In genomic region chr4:136311042-136311999, GRCm38 (mm10) we compare ENCODE assay signal across 8 mouse cellular contexts. TPM values are rescaled to one million over a fixed set of nuclear protein-coding genes. Genes with fewer than 3 reads are reported as not detected.
DNase-seq lines count a peak whose midpoint lies in the region; ATAC-seq and TF ChIP-seq lines count a peak whose summit lies in the region.

No protein-coding gene starts in this region.

- DNase-seq in adrenal gland, postnatal 36 days = peak; percentile 70 to 76
- peak; percentile 89 for DNase-seq in heart, embryonic 10.5 days (ENCODE audit: low spot score)
- DNase-seq in lung, embryonic 14.5 days = peak; percentile 52
- DNase-seq in thymus, postnatal 14 days = peak; percentile 65

- peak overlapping the region; percentile 61 for H3K4me2 ChIP-seq in embryonic facial prominence, embryonic 15.5 days (replicated peaks)
- peak overlapping the region; percentile 54 for H3K4me2 ChIP-seq in kidney, embryonic 14.5 days (replicated peaks; ENCODE audit: low read depth, low read length)
- H3K4me2 ChIP-seq in lung, embryonic 14.5 days = peak overlapping the region; percentile 88

- H3ac ChIP-seq in C2C12 (ENCODE audit: control insufficient read depth, insufficient read length, low read depth) = peak overlapping the region; percentile 94

- under 1% methylated on average over 78 of the region's 81 CpGs for WGBS in embryonic facial prominence, embryonic 15.5 days
- under 1% methylated on average over 79 of the region's 81 CpGs for WGBS in heart, embryonic 10.5 days
- under 1% methylated on average over 74 of the region's 81 CpGs for WGBS in kidney, embryonic 14.5 days
- under 1% methylated on average over 79 of the region's 81 CpGs for WGBS in lung, embryonic 14.5 days
- under 1% methylated on average over 81 of the region's 81 CpGs for WGBS in olfactory bulb, adult 2 months

- no peak for TF ChIP-seq CTCF in C2C12 (IDR thresholded peaks at IDR 0.05; ENCODE audit: control insufficient read depth, insufficient read depth, insufficient read length)
- TF ChIP-seq CTCF in lung, embryonic 14.5 days (IDR thresholded peaks at IDR 0.05; ENCODE audit: low read depth) = no peak
- TF ChIP-seq CTCF in olfactory bulb, adult 2 months (IDR thresholded peaks at IDR 0.05; ENCODE audit: insufficient read depth, low read depth, low read length) = no peak; the same call in 1 of the 2 replicates

- H3K9me3 ChIP-seq in embryonic facial prominence, embryonic 15.5 days (replicated peaks) = no peaks in the 10 kb centered on the region
- no peaks in the 10 kb centered on the region for H3K9me3 ChIP-seq in heart, embryonic 10.5 days
- no peaks in the 10 kb centered on the region for H3K9me3 ChIP-seq in kidney, embryonic 14.5 days (ENCODE audit: control insufficient read depth, low read length)
- H3K9me3 ChIP-seq in lung, embryonic 14.5 days (ENCODE audit: low read depth, low read length) = no peaks in the 10 kb centered on the region

- H3K4me1 ChIP-seq in embryonic facial prominence, embryonic 15.5 days = peaks cover 27% of the 10 kb centered on the region
- peaks cover 42% of the 10 kb centered on the region for H3K4me1 ChIP-seq in heart, embryonic 10.5 days
- H3K4me1 ChIP-seq in kidney, embryonic 14.5 days (ENCODE audit: control insufficient read depth, insufficient read depth, low read length) = peaks cover 23% of the 10 kb centered on the region
- H3K4me1 ChIP-seq in lung, embryonic 14.5 days (ENCODE audit: insufficient read depth) = peaks cover 5% of the 10 kb centered on the region; the same call in 1 of the 2 replicates
- H3K4me1 ChIP-seq in olfactory bulb, adult 2 months (ENCODE audit: control insufficient read depth, insufficient read depth, low read length) = peaks cover 7% of the 10 kb centered on the region

- peak; percentile 55 for ATAC-seq in embryonic facial prominence, embryonic 15.5 days (ENCODE audit: insufficient number of reproducible peaks, low FRiP score, low TSS enrichment, low read depth)
- peak; percentile 32 for ATAC-seq in kidney, embryonic 14.5 days (ENCODE audit: low FRiP score, low TSS enrichment)
- ATAC-seq in lung, embryonic 14.5 days (ENCODE audit: insufficient read depth) = peak; percentile 4; the same call in 1 of the 2 replicates

- H3K27ac ChIP-seq in embryonic facial prominence, embryonic 15.5 days (replicated peaks) = peak overlapping the region; percentile 97
- peak overlapping the region; percentile 99 for H3K27ac ChIP-seq in heart, embryonic 10.5 days
- H3K27ac ChIP-seq in kidney, embryonic 14.5 days (ENCODE audit: low read depth, low read length) = peak overlapping the region; percentile 99
- peak overlapping the region; percentile 99 for H3K27ac ChIP-seq in lung, embryonic 14.5 days (ENCODE audit: low read depth)
- no peak overlapping the region; the same call in 1 of the 2 replicates for H3K27ac ChIP-seq in olfactory bulb, adult 2 months (ENCODE audit: insufficient read depth, low read depth, low read length)

- H3K36me3 ChIP-seq in C2C12 (ENCODE audit: control insufficient read depth, insufficient read depth) = peaks cover 5% of the 10 kb centered on the region
- peaks cover 1% of the 10 kb centered on the region; the same call in 1 of the 2 replicates for H3K36me3 ChIP-seq in embryonic facial prominence, embryonic 15.5 days
- peaks cover 2% of the 10 kb centered on the region; the same call in 1 of the 2 replicates for H3K36me3 ChIP-seq in heart, embryonic 10.5 days
- peaks cover 5% of the 10 kb centered on the region for H3K36me3 ChIP-seq in kidney, embryonic 14.5 days (ENCODE audit: control insufficient read depth, insufficient read depth, low read length)
- H3K36me3 ChIP-seq in lung, embryonic 14.5 days (ENCODE audit: insufficient read depth) = 0 out of 2 replicates have a peak, but pooled peaks cover 2% of the 10 kb centered on the region

- peaks cover 56% of the 10 kb centered on the region for H3K79me2 ChIP-seq in C2C12 (ENCODE audit: control insufficient read depth, insufficient read depth)

- no peak; the same call in 1 of the 2 replicates for TF ChIP-seq POLR2A in olfactory bulb, adult 2 months (IDR thresholded peaks at IDR 0.05; ENCODE audit: insufficient read depth, low read depth, low read length)

- H3K27me3 ChIP-seq in C2C12 (ENCODE audit: control insufficient read depth, insufficient read depth, insufficient read length) = no peaks in the 10 kb centered on the region
- H3K27me3 ChIP-seq in embryonic facial prominence, embryonic 15.5 days = no peaks in the 10 kb centered on the region
- H3K27me3 ChIP-seq in heart, embryonic 10.5 days (ENCODE audit: insufficient read depth, poor library complexity, severe bottlenecking) = no peaks in the 10 kb centered on the region
- H3K27me3 ChIP-seq in kidney, embryonic 14.5 days (ENCODE audit: control insufficient read depth, insufficient read depth, low read length) = no peaks in the 10 kb centered on the region
- no peaks in the 10 kb centered on the region for H3K27me3 ChIP-seq in lung, embryonic 14.5 days (ENCODE audit: insufficient read depth, low read length)

- H3K79me3 ChIP-seq in C2C12 (ENCODE audit: low read depth) = peaks cover 51% of the 10 kb centered on the region

- peak overlapping the region; percentile 98 for H3K9ac ChIP-seq in embryonic facial prominence, embryonic 15.5 days
- peak overlapping the region; percentile 100 for H3K9ac ChIP-seq in kidney, embryonic 14.5 days (ENCODE audit: low read depth, low read length)
- H3K9ac ChIP-seq in lung, embryonic 14.5 days = peak overlapping the region; percentile 100

- H3K4me3 ChIP-seq in C2C12 (ENCODE audit: insufficient read depth, poor library complexity, severe bottlenecking) = peak overlapping the region; percentile 98
- H3K4me3 ChIP-seq in embryonic facial prominence, embryonic 15.5 days (replicated peaks) = peak overlapping the region; percentile 92
- peak overlapping the region; percentile 100 for H3K4me3 ChIP-seq in heart, embryonic 10.5 days
- H3K4me3 ChIP-seq in kidney, embryonic 14.5 days (ENCODE audit: low read length) = peak overlapping the region; percentile 100
- H3K4me3 ChIP-seq in lung, embryonic 14.5 days (ENCODE audit: low read depth, low read length) = peak overlapping the region; percentile 100
- peak overlapping the region; percentile 96 for H3K4me3 ChIP-seq in olfactory bulb, adult 2 months (ENCODE audit: insufficient read depth, low read depth, low read length)

TF ChIP-seq in C2C12, 6 proteins besides CTCF, POLR2A, EP300 and RAD21:
- no peak for TF ChIP-seq CEBPB (IDR thresholded peaks at IDR 0.05; ENCODE audit: low read depth)
- no peak for TF ChIP-seq FOSL1 (IDR thresholded peaks at IDR 0.05; ENCODE audit: insufficient read depth, low read length, poor library complexity, severe bottlenecking)
- TF ChIP-seq USF1 (IDR thresholded peaks at IDR 0.05; ENCODE audit: low read depth) = no peak
- TF ChIP-seq MAX (IDR thresholded peaks at IDR 0.05) = no peak
- TF ChIP-seq MYOD1 (IDR thresholded peaks at IDR 0.05; ENCODE audit: control insufficient read depth, insufficient read length, low read depth) = no peak
- no peak for TF ChIP-seq MYOG (IDR thresholded peaks at IDR 0.05; ENCODE audit: control insufficient read depth, extremely low read depth, insufficient read length)
TF ChIP-seq in C2C12: peak in this region for 0.

RNA-seq across cellular contexts. Expression of gene Hnrnpr, which starts 0.6 kb away (rescaled TPM):
- polyA plus RNA-seq in C2C12 (2012; fragmentation: generic; extraction: Trizol) = 38.4 TPM
- total RNA-seq in adrenal gland, postnatal 36 days (2021) = 10 to 100 TPM; 73.9 to 81.7 TPM
- 153 and 159 TPM in 2 replicates for polyA plus RNA-seq in embryonic facial prominence, embryonic 15.5 days (2015; fragmentation: Nextera tagmentation; extraction: Ambion mirVana)
- 126 and 148 TPM in 2 replicates for polyA plus RNA-seq in heart, embryonic 10.5 days (2016; fragmentation: Nextera tagmentation; extraction: Ambion mirVana)
- polyA plus RNA-seq in kidney, embryonic 14.5 days (2014; fragmentation: Nextera tagmentation; extraction: Ambion mirVana) = 115 and 180 TPM in 2 replicates
- 181 and 202 TPM in 2 replicates for polyA plus RNA-seq in lung, embryonic 14.5 days (2014; fragmentation: Nextera tagmentation; extraction: Ambion mirVana)
- polyA plus RNA-seq in olfactory bulb, adult 2 months (2012; ENCODE audit: insufficient read depth, insufficient read length, low replicate concordance, missing spikeins) = not detected in 2 replicates

RNA-seq across cellular contexts. Expression of gene Zfp46, which starts 26.8 kb away (rescaled TPM):
- 5.2 TPM for polyA plus RNA-seq in C2C12 (2012; fragmentation: generic; extraction: Trizol)
- total RNA-seq in adrenal gland, postnatal 36 days (2021) = 10 to 100 TPM; 17.0 to 21.4 TPM
- 25.0 and 25.5 TPM in 2 replicates for polyA plus RNA-seq in embryonic facial prominence, embryonic 15.5 days (2015; fragmentation: Nextera tagmentation; extraction: Ambion mirVana)
- 14.6 and 18.7 TPM in 2 replicates for polyA plus RNA-seq in heart, embryonic 10.5 days (2016; fragmentation: Nextera tagmentation; extraction: Ambion mirVana)
- polyA plus RNA-seq in kidney, embryonic 14.5 days (2014; fragmentation: Nextera tagmentation; extraction: Ambion mirVana) = 12.2 and 22.0 TPM in 2 replicates
- polyA plus RNA-seq in lung, embryonic 14.5 days (2014; fragmentation: Nextera tagmentation; extraction: Ambion mirVana) = 27.7 and 31.2 TPM in 2 replicates
- polyA plus RNA-seq in olfactory bulb, adult 2 months (2012; ENCODE audit: insufficient read depth, insufficient read length, low replicate concordance, missing spikeins) = not detected in 2 replicates

Comparison
In these comparisons a context has a peak if more than half of its experiments do, and no peak if none do; other contexts are left out.
1. ATAC-seq: peak in every context shown above with its lines; median percentile 55 in embryonic facial prominence, embryonic 15.5 days; 32 in kidney, embryonic 14.5 days; 4 in lung, embryonic 14.5 days.